Mouse (Mus musculus): ENCODE measurements around the gene Csrnp1.

DNA sequence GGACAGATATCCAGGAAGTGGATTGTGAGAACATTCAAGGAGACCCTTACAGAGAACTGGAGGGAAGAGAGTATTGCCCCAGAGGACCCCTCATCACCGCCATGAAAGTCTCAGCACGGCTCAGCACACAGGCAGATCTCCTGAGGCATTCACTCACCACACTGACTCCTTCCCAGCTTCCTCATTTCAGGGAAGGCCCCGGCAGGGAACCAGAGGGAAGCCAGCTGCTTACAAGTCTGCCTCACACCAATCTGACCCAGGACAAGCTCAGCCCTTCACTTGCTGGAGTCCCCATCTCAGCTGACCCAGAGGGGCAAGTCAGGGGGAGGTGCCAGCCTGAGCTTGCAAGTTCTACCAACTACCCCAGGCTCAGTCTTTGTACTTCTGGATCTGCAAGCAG lies 35.7 kb downstream of the Csrnp1 start:
- TF ChIP-seq GATA1 (IDR thresholded peaks at IDR 0.05; ENCODE audit: low read length): no peak
- no peak for TF ChIP-seq TAL1 (IDR thresholded peaks at IDR 0.05; ENCODE audit: low read length)

Data from erythroblast, embryonic 14.5 days (primary cell).